Mouse (Mus musculus) liver, adult 2 months (tissue): ENCODE data around the gene Gm17428.

Experiments used
- CTCF ChIP-seq: fragments of 200-500 bp; IDR thresholded peaks from 2 replicates; pipeline ENCODE4 v1.5.1; 2011; ENCODE audit warnings: low read depth, low read length, control low read depth
- POLR2A ChIP-seq: fragments of 200-500 bp; IDR thresholded peaks from 2 replicates; pipeline ENCODE4 v1.6.1; 2011; ENCODE audit warnings: low read length, control low read depth; ENCODE audit not compliant: insufficient read depth; ENCODE audit errors: extremely low read depth

DNA sequence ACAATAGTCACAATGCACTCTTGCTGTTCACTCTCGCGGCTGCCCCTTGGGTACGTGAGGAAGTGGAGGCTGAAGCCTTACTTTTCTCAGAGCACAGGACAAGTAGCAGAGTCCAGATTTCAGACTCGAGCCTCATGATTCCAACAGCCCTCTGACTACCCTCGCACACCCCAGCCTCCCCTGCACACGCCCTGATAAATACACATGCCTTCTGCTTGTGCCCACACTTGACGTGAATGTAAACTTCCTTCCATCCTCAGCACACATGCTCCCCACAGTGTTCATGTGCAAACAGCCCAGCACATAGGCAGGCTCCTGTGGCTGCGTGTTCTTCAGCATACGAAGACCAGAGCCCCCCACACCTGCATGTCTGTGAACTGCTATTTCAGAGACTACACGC lies 16.9 kb downstream of the Gm17428 start:
- TF ChIP-seq CTCF (no peak), POLR2A (no peak)
